Mouse (Mus musculus): ENCODE results near the gene Lrch1. TPM values are rescaled to one million over a fixed set of nuclear protein-coding genes. Genes with fewer than 3 reads are reported as not detected.

Lrch1 gene
- total RNA-seq, 2 experiments from 2014 or later = 4.4 to 6.1 TPM

- ATAC-seq (replicated peaks; ENCODE audit: low FRiP score, poor library complexity, severe bottlenecking) = no peak
Measured at GRCm38 (mm10) chr14:74903047-74903446, 44.6 kb downstream of the Lrch1 start.

GRCm38 (mm10) chr14:74900705-74901369 lies 46.8 kb downstream of the Lrch1 start:
- peak; percentile 52 for ATAC-seq (replicated peaks; ENCODE audit: low FRiP score, poor library complexity, severe bottlenecking)

- ATAC-seq (replicated peaks; ENCODE audit: low FRiP score, poor library complexity, severe bottlenecking) = peak; percentile 12; the same call in 1 of the 2 replicates
Measured at GRCm38 (mm10) chr14:74899953-74900704, 47.5 kb downstream of the Lrch1 start.

GRCm38 (mm10) chr14:74898939-74899338 lies 48.7 kb downstream of the Lrch1 start:
- ATAC-seq (replicated peaks; ENCODE audit: low FRiP score, poor library complexity, severe bottlenecking) = no peak

GRCm38 (mm10) chr14:74893693-74894092 lies 54.0 kb downstream of the Lrch1 start:
- ATAC-seq (replicated peaks; ENCODE audit: low FRiP score, poor library complexity, severe bottlenecking) = no peak

- ATAC-seq (replicated peaks; ENCODE audit: low FRiP score, poor library complexity, severe bottlenecking) = no peak
Measured at GRCm38 (mm10) chr14:74893085-74893648, 54.5 kb downstream of the Lrch1 start.

GRCm38 (mm10) chr14:74889304-74889703 lies 58.4 kb downstream of the Lrch1 start:
- ATAC-seq (replicated peaks; ENCODE audit: low FRiP score, poor library complexity, severe bottlenecking) = no peak

- no peak for ATAC-seq (replicated peaks; ENCODE audit: low FRiP score, poor library complexity, severe bottlenecking)
Measured at GRCm38 (mm10) chr14:74888103-74888502, 59.6 kb downstream of the Lrch1 start.

GRCm38 (mm10) chr14:74886453-74886852 lies 61.2 kb downstream of the Lrch1 start:
- ATAC-seq (replicated peaks; ENCODE audit: low FRiP score, poor library complexity, severe bottlenecking) = no peak

- no peak for ATAC-seq (replicated peaks; ENCODE audit: low FRiP score, poor library complexity, severe bottlenecking)
Measured at GRCm38 (mm10) chr14:74884920-74885319, 62.8 kb downstream of the Lrch1 start.

GRCm38 (mm10) chr14:74884024-74884680 lies 63.5 kb downstream of the Lrch1 start:
- no peak for ATAC-seq (replicated peaks; ENCODE audit: low FRiP score, poor library complexity, severe bottlenecking)

GRCm38 (mm10) chr14:74883204-74883603 lies 64.5 kb downstream of the Lrch1 start:
- ATAC-seq (replicated peaks; ENCODE audit: low FRiP score, poor library complexity, severe bottlenecking) = no peak

GRCm38 (mm10) chr14:74882754-74883153 lies 64.9 kb downstream of the Lrch1 start:
- ATAC-seq (replicated peaks; ENCODE audit: low FRiP score, poor library complexity, severe bottlenecking) = no peak

- no peak for ATAC-seq (replicated peaks; ENCODE audit: low FRiP score, poor library complexity, severe bottlenecking)
Measured at GRCm38 (mm10) chr14:74880868-74881267, 66.8 kb downstream of the Lrch1 start.

- ATAC-seq (replicated peaks; ENCODE audit: low FRiP score, poor library complexity, severe bottlenecking) = no peak
Measured at GRCm38 (mm10) chr14:74879480-74879879, 68.2 kb downstream of the Lrch1 start.

- ATAC-seq (replicated peaks; ENCODE audit: low FRiP score, poor library complexity, severe bottlenecking) = no peak
Measured at GRCm38 (mm10) chr14:74877287-74877686, 70.4 kb downstream of the Lrch1 start.

GRCm38 (mm10) chr14:74871220-74871619 lies 76.5 kb downstream of the Lrch1 start:
- ATAC-seq (replicated peaks; ENCODE audit: low FRiP score, poor library complexity, severe bottlenecking) = no peak

- ATAC-seq (replicated peaks; ENCODE audit: low FRiP score, poor library complexity, severe bottlenecking) = peak; percentile 71
Measured at GRCm38 (mm10) chr14:74868902-74869230, 78.8 kb downstream of the Lrch1 start.

- ATAC-seq (replicated peaks; ENCODE audit: low FRiP score, poor library complexity, severe bottlenecking) = peak; percentile 56
Measured at GRCm38 (mm10) chr14:74868188-74868901, 79.3 kb downstream of the Lrch1 start.
